Mouse (Mus musculus) neutrophil, adult 65 days (primary cell): ENCODE results near the gene Olfr384. TPM values are rescaled to one million over a fixed set of nuclear protein-coding genes. Genes with fewer than 3 reads are reported as not detected.

Experiments
- total RNA-seq: library from RNA; stranded (reverse); gene quantifications from 2 replicates; pipeline ENCODE4 v1.2.4, GENCODE M21; 2023

Gene Olfr384
- total RNA-seq, result not detected in 2 replicates

DNA sequence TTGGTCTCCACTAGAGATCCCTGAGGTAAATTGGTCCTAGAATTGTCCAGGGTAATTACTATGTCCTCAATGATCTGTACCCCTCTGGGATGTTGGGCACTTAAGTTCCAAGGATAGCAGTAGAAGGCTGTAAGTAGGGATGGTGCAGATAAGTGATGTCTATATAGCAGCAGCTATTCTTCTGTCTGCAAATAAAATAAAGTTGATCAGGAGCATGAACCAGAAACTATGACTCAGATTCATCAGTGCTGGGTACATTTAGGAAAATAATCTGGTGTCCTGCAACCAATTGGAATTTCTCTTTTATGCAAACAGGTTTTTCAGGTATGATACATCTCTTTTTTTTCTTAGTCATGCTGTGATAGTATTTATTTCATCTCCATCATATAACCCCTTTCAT lies at the start of gene Olfr384:
Gene Olfr384, plus strand, starts transcription at position 301 of the 400 bp plus-strand sequence.

DNA sequence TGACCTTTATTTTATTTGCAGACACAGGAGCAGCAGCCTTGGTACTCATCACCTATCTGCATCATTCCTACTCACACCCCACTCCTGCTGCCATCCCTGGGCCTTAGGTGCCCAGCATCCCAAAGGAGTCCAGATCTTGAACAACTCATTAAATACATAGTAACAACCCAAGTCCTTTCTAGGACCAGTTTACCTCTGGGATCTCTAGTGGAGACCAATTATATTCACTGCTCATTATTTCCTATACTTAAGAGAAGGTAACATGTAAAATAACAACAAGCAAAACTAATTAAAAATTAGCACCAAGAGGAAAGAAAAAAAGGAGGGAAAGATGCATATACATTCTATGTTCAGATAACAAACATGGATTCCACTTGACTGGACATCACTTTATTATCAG lies 5.5 kb upstream of the Olfr384 start, which contains the start of gene Olfr385:
Gene Olfr385, minus strand, starts transcription at position 101 of the 400 bp plus-strand sequence.

Other genes with a start within 250 kb of the Olfr384 start
- gene Olfr20, start 247.8 kb upstream of the Olfr384 start, total RNA-seq, result not detected in 2 replicates
- not detected in 2 replicates for gene Olfr376, start 227.3 kb upstream of the Olfr384 start, total RNA-seq
- gene Olfr1, start 199.0 kb upstream of the Olfr384 start, total RNA-seq, result not detected in 2 replicates
- not detected in 2 replicates for gene Olfr378, start 170.1 kb upstream of the Olfr384 start, total RNA-seq
- not detected in 2 replicates for gene Olfr380, start 141.1 kb upstream of the Olfr384 start, total RNA-seq
- not detected in 2 replicates for gene Olfr381, start 107.0 kb upstream of the Olfr384 start, total RNA-seq
- not detected in 2 replicates for gene Olfr382, start 81.4 kb upstream of the Olfr384 start, total RNA-seq
- not detected in 2 replicates for gene Olfr385, start 5.6 kb upstream of the Olfr384 start, total RNA-seq
- not detected in 2 replicates for gene Zfp735, start 90.2 kb downstream of the Olfr384 start, total RNA-seq
- not detected in 2 replicates for gene Olfr389, start 182.1 kb downstream of the Olfr384 start, total RNA-seq
- gene Olfr390, start 184.4 kb downstream of the Olfr384 start, total RNA-seq, result not detected in 2 replicates
- gene Olfr391-ps, start 204.5 kb downstream of the Olfr384 start, total RNA-seq, result not detected in 2 replicates
- gene Olfr392, start 218.5 kb downstream of the Olfr384 start, total RNA-seq, result not detected in 2 replicates